Mouse (Mus musculus): ENCODE measurements around the gene Acer1.

GRCm38 (mm10) chr17:56997029-56997667, 15.2 kb upstream of the Acer1 start, which contains the start of gene Alkbh7:
- TF ChIP-seq NELFE (IDR thresholded peaks at IDR 0.05; ENCODE audit: low read depth, low read length) (peak; percentile 51; the same call in 1 of the 2 replicates), POLR2A (IDR thresholded peaks at IDR 0.05; ENCODE audit: low read depth, low read length) (peak; percentile 64; the same call in 1 of the 2 replicates), POLR2AphosphoS2 (IDR thresholded peaks at IDR 0.05; ENCODE audit: low read depth, low read length) (peak; percentile 98), TCF12 (IDR thresholded peaks at IDR 0.05; ENCODE audit: low read depth, low read length) (peak; percentile 55; the same call in 1 of the 2 replicates), KAT2A (IDR thresholded peaks at IDR 0.05; ENCODE audit: insufficient replicate concordance, low read length) (no peak), MYC (IDR thresholded peaks at IDR 0.05; ENCODE audit: low read depth, low read length) (peak; percentile 84), USF1 (IDR thresholded peaks at IDR 0.05; ENCODE audit: low read depth, low read length) (peak; percentile 98), ZNF384 (IDR thresholded peaks at IDR 0.05; ENCODE audit: low read depth, low read length) (no peak)

Data from CH12.LX (cell line).